Mouse (Mus musculus): ENCODE results near the gene Tceal7. TPM values are rescaled to one million over a fixed set of nuclear protein-coding genes. Genes with fewer than 3 reads are reported as not detected.
"Not testable (repeated sequence)": the region's sequence is repeated elsewhere in the genome, so short reads cannot be mapped to it uniquely, and the experiment has no call there.

Gene Tceal7
- polyA plus RNA-seq, 1 experiment from 2014 or later: 6.1 TPM

DNA sequence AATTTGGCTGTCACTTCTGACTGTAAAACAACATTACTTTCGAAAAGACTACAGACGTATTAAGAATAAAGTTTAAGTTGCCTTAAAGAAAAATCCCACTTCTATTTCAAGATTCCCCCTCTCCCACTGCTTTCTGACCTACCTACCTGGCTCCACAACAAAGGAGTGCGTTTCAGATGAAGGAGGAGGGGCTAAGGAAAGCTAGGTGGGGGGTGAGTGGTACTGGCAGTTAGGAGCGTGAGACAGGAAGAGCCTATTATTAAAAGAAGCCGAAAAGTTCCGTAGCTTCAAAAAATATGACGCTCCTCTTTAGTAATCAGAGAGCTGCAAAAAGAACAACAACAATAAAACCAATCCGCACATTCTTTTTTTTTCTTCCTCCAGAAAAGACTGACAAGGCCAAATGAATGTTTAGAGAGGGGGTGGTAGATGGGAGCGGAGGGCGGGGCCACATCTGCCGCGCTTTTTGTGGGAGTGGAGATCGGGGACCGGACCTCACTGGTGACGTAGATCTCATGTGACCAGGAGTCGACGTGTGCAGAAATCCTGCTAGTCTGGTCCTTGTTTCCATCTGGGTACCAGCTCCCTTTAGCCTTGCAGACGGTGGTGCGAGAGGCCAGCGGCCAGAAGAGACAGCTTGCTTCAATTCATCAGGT lies 30.1 kb downstream of the Tceal7 start, which contains the start of gene Tceal9:
TSS of gene Tceal9 (plus strand) at position 506 of the 656 bp plus-strand sequence.
- Histone ChIP-seq H3K9ac (replicated peaks; ENCODE audit: low read length) (peak within 1 kb of the TSS; percentile 84), H3K27me3 (ENCODE audit: insufficient read depth, low read length) (peaks cover 5% of the 10 kb centered on the region; the same call in 1 of the 2 replicates), H3K4me2 (replicated peaks; ENCODE audit: low read depth, low read length) (peak within 1 kb of the TSS; percentile 47), H3K27ac (ENCODE audit: low read length) (peak within 1 kb of the TSS; percentile 85), H3K9me3 (ENCODE audit: low read length) (no peaks in the 10 kb centered on the region), H3K4me1 (ENCODE audit: insufficient read depth, low read length) (no peaks in the 10 kb centered on the region), H3K36me3 (ENCODE audit: insufficient read depth, low read length) (peaks cover 7% of the 10 kb centered on the region; the same call in 1 of the 2 replicates), H3K4me3 (ENCODE audit: low read length) (peak within 1 kb of the TSS; percentile 67)
- 17% methylated on average over 20 of the region's 20 CpGs for WGBS
- peak; percentile 95 for ATAC-seq (ENCODE audit: low FRiP score, low TSS enrichment)

DNA sequence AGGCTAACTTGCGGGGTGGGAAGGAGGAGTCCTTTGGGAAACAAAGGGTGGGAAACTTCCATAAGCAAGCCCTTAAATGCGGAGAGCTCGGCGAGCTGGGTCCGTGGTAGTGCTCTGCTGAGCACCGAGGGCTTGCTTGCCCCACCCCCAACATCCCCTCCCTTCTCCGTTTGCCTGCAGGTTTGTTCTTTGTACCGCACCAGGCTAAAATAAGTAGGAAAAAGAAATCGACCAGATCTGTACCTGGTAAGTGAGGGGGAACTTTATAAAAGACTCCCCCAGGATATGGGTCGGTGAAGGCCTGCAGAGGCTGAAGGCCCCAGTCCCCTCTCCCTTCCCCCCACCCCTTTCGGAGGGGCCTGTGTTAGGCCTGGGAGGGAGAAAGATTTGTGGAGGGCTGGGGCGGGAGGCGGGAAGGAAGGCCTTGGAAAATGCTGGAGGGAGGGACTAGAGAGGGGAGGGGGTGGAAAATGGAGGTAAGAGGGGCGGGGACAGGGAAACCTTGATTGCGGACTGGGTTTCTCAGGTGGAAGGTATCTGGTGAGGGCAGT lies 31.0 kb downstream of the Tceal7 start:
- Histone ChIP-seq H3K4me3 (ENCODE audit: low read length) (peak overlapping the region; percentile 67), H3K27ac (ENCODE audit: low read length) (peak overlapping the region; percentile 85), H3K36me3 (ENCODE audit: insufficient read depth, low read length) (peaks cover 7% of the 10 kb centered on the region; the same call in 1 of the 2 replicates), H3K9me3 (ENCODE audit: low read length) (no peaks in the 10 kb centered on the region), H3K4me2 (replicated peaks; ENCODE audit: low read depth, low read length) (peak overlapping the region; percentile 47), H3K9ac (replicated peaks; ENCODE audit: low read length) (peak overlapping the region; percentile 84), H3K27me3 (ENCODE audit: insufficient read depth, low read length) (peaks cover 5% of the 10 kb centered on the region; the same call in 1 of the 2 replicates), H3K4me1 (ENCODE audit: insufficient read depth, low read length) (no peaks in the 10 kb centered on the region)
- peak; percentile 87 for ATAC-seq (ENCODE audit: low FRiP score, low TSS enrichment)
- 25% methylated on average over 14 of the region's 15 CpGs for WGBS

DNA sequence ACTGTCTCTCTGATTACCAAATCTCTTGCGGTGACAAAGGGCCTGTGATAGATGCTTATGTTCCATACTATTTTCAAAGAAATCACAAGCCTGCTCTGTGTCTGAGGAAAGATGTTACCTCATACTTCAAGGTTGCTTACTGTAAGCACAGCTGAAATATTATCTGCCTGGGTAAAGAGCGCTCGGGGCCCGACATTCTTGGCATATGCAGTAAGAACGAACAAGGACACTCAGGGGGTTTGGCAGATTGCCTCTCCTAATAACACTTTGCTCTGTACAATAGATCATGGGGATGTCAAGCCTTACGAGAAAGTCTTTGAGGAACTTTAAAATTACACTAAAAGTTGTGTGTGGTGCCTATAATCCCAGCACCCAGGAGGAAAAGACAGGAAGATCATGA lies 34.2 kb downstream of the Tceal7 start:
- no peak overlapping the region for H3K4me2 ChIP-seq (replicated peaks; ENCODE audit: low read depth, low read length)
- peaks cover 3% of the 10 kb centered on the region; the same call in 1 of the 2 replicates for H3K27me3 ChIP-seq (ENCODE audit: insufficient read depth, low read length)
- no peak overlapping the region for H3K4me3 ChIP-seq (ENCODE audit: low read length)
- ATAC-seq (ENCODE audit: low FRiP score, low TSS enrichment): no peak
- peaks cover 7% of the 10 kb centered on the region; the same call in 1 of the 2 replicates for H3K36me3 ChIP-seq (ENCODE audit: insufficient read depth, low read length)
- WGBS: 67% methylated on average over 6 of the region's 6 CpGs
- no peaks in the 10 kb centered on the region for H3K4me1 ChIP-seq (ENCODE audit: insufficient read depth, low read length)
- H3K9me3 ChIP-seq (ENCODE audit: low read length): no peaks in the 10 kb centered on the region
- H3K27ac ChIP-seq (ENCODE audit: low read length): no peak overlapping the region
- no peak overlapping the region for H3K9ac ChIP-seq (replicated peaks; ENCODE audit: low read length)

DNA sequence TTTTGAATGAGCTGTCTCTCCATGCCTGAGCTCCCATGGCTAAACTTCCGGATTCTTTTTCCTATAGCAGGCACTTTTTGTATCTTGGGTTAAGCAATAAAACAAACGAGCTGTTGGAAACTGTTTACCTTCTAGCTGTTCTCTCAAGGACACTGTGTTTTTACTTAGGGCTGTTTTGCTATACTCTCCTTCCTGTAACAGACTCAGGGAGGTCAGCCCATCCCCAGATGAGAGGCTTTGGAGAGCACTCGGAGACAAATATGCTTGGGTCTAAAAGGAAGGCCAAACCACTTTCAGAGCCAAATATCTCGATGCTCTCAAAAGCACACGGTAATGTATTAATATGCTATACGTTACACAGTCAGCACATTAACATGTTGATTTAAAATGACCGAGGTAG lies 35.1 kb downstream of the Tceal7 start:
- H3K4me1 ChIP-seq (ENCODE audit: insufficient read depth, low read length): no peaks in the 10 kb centered on the region
- H3K4me2 ChIP-seq (replicated peaks; ENCODE audit: low read depth, low read length): no peak overlapping the region
- H3K9ac ChIP-seq (replicated peaks; ENCODE audit: low read length): no peak overlapping the region
- peaks cover 7% of the 10 kb centered on the region; the same call in 1 of the 2 replicates for H3K36me3 ChIP-seq (ENCODE audit: insufficient read depth, low read length)
- H3K4me3 ChIP-seq (ENCODE audit: low read length): no peak overlapping the region
- H3K9me3 ChIP-seq (ENCODE audit: low read length): no peaks in the 10 kb centered on the region
- peaks cover 5% of the 10 kb centered on the region; the same call in 1 of the 2 replicates for H3K27me3 ChIP-seq (ENCODE audit: insufficient read depth, low read length)
- WGBS: 66% methylated on average over 7 of the region's 7 CpGs
- no peak overlapping the region for H3K27ac ChIP-seq (ENCODE audit: low read length)
- no peak for ATAC-seq (ENCODE audit: low FRiP score, low TSS enrichment)

DNA sequence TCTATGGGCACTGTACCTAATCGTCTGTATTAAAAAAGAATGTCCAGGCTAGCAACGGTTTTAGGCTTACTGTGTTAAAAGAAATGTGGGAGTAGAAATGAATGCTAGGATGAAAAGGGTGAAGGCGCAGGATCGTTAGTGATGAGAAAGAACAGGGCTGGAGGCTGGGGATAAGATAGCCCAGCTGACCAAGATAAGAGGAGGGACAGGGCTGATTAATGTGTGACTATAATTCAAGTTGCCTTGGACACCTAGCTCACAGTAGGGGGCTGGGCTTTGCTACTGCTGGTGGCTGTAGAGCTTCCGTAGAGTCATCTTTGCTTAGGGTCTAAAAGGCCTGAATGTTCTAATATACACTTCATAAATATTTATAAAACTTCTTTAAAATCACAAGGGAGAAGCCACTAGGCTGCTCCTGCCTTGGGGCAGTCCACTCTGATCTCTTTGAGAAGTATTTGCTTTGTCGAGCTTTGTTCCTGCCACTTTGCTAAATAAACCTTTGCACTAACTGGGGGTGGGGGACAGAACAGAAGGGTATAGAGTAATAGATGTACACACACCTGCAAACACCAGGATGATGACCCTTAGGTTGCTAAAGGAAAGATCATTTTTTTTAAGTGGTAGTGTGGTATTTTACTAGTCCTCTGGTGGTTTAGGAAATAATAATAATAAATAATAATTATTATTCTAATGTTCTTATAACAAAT lies 37.6 kb downstream of the Tceal7 start:
- Histone ChIP-seq H3K9me3 (ENCODE audit: low read length) (no peaks in the 10 kb centered on the region), H3K4me3 (ENCODE audit: low read length) (no peak overlapping the region), H3K4me1 (ENCODE audit: insufficient read depth, low read length) (no peaks in the 10 kb centered on the region), H3K4me2 (replicated peaks; ENCODE audit: low read depth, low read length) (no peak overlapping the region), H3K27me3 (ENCODE audit: insufficient read depth, low read length) (peaks cover 5% of the 10 kb centered on the region; the same call in 1 of the 2 replicates), H3K36me3 (ENCODE audit: insufficient read depth, low read length) (peaks cover 6% of the 10 kb centered on the region; the same call in 1 of the 2 replicates), H3K27ac (ENCODE audit: low read length) (no peak overlapping the region), H3K9ac (replicated peaks; ENCODE audit: low read length) (no peak overlapping the region)
- no peak for ATAC-seq (ENCODE audit: low FRiP score, low TSS enrichment)
- WGBS: 60% methylated on average over 6 of the region's 6 CpGs

DNA sequence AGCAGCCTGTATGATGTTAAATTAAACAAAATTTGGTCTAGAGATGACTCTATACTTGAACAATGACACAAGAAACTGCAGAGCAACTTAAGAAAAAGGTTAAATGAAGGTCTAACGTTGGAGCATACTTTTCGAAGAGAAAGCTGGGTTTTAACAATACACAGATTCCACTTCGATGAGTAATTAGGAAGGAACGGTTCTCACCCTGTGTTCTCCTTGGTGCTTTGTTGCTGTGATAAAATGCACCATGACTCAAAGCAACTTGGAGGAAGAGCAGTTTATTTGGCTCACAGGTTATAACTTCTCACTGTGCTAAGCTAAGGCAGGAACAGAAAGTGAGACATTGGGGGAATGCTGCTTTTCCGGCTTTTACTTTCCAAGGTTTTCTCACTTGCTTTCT lies 53.1 kb downstream of the Tceal7 start:
- Histone ChIP-seq H3K4me1 (ENCODE audit: insufficient read depth, low read length) (peaks cover 5% of the 10 kb centered on the region; the same call in 1 of the 2 replicates), H3K9ac (replicated peaks; ENCODE audit: low read length) (no peak overlapping the region), H3K27me3 (ENCODE audit: insufficient read depth, low read length) (peaks cover 5% of the 10 kb centered on the region; the same call in 1 of the 2 replicates), H3K4me2 (replicated peaks; ENCODE audit: low read depth, low read length) (no peak overlapping the region), H3K36me3 (ENCODE audit: insufficient read depth, low read length) (no peaks in the 10 kb centered on the region; the same call in 1 of the 2 replicates), H3K27ac (ENCODE audit: low read length) (no peak overlapping the region), H3K4me3 (ENCODE audit: low read length) (no peak overlapping the region), H3K9me3 (ENCODE audit: low read length) (no peaks in the 10 kb centered on the region)
- no peak for ATAC-seq (ENCODE audit: low FRiP score, low TSS enrichment)
- WGBS: 73% methylated on average over 5 of the region's 5 CpGs

DNA sequence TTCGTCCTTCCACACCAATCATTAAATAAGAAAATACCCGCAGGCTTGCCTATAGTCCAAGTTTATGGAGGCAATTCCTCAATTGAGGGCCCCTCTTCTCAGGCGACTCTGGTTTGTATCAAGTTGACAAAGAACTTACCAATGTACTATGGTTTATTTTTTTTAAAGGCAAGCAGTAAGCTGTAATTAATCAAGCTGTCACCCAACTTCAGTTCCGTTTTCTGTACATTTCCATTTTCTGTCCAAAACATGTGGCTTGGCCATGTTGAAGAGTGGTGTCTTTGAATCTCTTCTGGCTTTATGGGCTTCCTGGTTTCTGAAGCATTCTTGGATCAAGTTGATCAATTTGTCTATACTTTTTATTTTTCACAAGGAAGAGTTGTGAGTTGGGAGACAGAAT lies 53.6 kb downstream of the Tceal7 start:
- Histone ChIP-seq H3K27me3 (ENCODE audit: insufficient read depth, low read length) (peaks cover under 1% of the 10 kb centered on the region; the same call in 1 of the 2 replicates), H3K9ac (replicated peaks; ENCODE audit: low read length) (no peak overlapping the region), H3K36me3 (ENCODE audit: insufficient read depth, low read length) (no peaks in the 10 kb centered on the region; the same call in 1 of the 2 replicates), H3K27ac (ENCODE audit: low read length) (no peak overlapping the region), H3K4me1 (ENCODE audit: insufficient read depth, low read length) (peaks cover 5% of the 10 kb centered on the region; the same call in 1 of the 2 replicates), H3K9me3 (ENCODE audit: low read length) (no peaks in the 10 kb centered on the region), H3K4me3 (ENCODE audit: low read length) (no peak overlapping the region), H3K4me2 (replicated peaks; ENCODE audit: low read depth, low read length) (no peak overlapping the region)
- no peak for ATAC-seq (ENCODE audit: low FRiP score, low TSS enrichment)
- WGBS: 66% methylated on average over 4 of the region's 4 CpGs

DNA sequence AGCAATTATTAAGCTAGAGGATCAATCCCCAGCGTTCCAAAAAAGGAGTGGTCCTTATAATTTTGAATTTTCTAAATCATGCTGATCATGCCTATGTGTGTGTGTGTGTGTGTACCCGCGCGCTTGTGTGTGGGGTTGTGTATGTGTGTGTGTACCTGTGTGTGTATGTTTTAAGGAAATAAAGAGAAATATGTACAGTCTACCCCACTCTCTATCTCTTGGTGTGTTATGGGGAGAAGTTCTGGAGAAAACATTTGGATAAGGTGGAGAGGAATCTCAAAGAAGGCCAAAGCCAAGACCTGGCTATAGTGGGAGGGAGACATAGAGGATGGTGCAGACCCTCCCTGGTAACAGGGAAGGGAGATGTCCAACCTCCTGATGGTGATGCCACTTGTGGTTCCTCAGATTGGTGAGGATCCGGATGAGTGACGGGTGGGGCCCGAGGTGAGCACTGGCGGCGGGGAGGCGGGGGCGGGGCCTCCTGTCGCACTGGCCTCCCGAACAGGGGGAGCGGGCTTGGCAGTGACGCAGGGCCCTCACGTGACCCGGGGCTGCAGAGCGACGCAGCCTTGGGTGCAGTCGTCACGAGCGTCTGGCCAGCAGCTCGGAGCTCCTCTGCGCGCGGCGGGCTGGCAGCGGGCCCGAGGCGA lies 55.3 kb downstream of the Tceal7 start, which contains the start of gene Bex3:
TSS of gene Bex3 (plus strand) at position 511 of the 650 bp plus-strand sequence.
- not testable (repeated sequence) for H3K4me1 ChIP-seq (ENCODE audit: insufficient read depth, low read length); H3K27me3 ChIP-seq (ENCODE audit: insufficient read depth, low read length); H3K27ac ChIP-seq (ENCODE audit: low read length); H3K36me3 ChIP-seq (ENCODE audit: insufficient read depth, low read length); H3K9me3 ChIP-seq (ENCODE audit: low read length)
- peak within 1 kb of the TSS; percentile 46 for H3K4me2 ChIP-seq (replicated peaks; ENCODE audit: low read depth, low read length)
- H3K9ac ChIP-seq (replicated peaks; ENCODE audit: low read length): peak within 1 kb of the TSS; percentile 53
- H3K4me3 ChIP-seq (ENCODE audit: low read length): peak within 1 kb of the TSS; percentile 49
- WGBS: 56% methylated on average over 6 of the region's 30 CpGs
- peak; percentile 96 for ATAC-seq (ENCODE audit: low FRiP score, low TSS enrichment)

DNA sequence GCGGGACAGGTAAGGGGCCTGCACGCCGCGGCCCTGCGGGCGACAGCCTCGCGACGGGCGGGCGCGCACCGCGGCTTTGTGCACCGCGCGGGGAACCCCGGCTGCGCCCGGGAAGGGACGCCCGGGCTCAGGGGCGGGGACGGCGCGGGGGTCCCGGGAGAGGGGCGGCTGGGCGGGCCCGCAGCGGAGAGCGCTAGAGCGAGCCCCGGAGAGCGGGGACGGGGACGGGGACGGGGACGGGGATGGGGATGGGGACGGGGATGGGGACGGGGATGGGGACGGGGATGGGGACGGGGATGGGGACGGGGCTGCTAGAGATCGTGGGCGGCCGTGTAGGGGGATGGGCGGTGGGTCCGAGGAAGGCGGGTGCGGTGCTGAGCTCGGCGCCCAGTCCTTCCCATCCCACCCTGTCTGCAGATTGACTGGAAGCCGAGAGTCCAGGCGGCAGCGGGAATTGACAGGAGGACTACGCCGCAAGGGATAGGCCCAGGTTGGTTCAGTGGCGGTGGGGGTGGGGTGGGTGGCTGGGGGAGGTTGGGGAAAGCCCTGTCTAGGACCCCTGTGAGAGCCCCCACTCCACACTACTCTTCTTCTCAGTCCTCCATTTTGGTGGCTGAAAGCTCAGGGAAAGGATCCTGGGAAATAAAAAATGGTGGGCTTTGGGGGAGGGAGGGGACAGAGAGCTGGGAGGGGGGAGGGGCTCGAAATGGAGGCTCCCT lies 56.0 kb downstream of the Tceal7 start:
- peak overlapping the region; percentile 46 for H3K4me2 ChIP-seq (replicated peaks; ENCODE audit: low read depth, low read length)
- peak; percentile 76 for ATAC-seq (ENCODE audit: low FRiP score, low TSS enrichment)

More for the DNA sequence above, 56.0 kb downstream of the Tceal7 start:
- Histone ChIP-seq H3K4me3 (ENCODE audit: low read length) (peak overlapping the region; percentile 49), H3K9ac (replicated peaks; ENCODE audit: low read length) (peak overlapping the region; percentile 53)
- H3K4me1 ChIP-seq (ENCODE audit: insufficient read depth, low read length); H3K27me3 ChIP-seq (ENCODE audit: insufficient read depth, low read length); H3K9me3 ChIP-seq (ENCODE audit: low read length); H3K36me3 ChIP-seq (ENCODE audit: insufficient read depth, low read length); H3K27ac ChIP-seq (ENCODE audit: low read length): not testable (repeated sequence)
- WGBS: 44% methylated on average over 9 of the region's 60 CpGs

Measured in kidney, embryonic 16.5 days (tissue).